Mouse (Mus musculus): ENCODE measurements around the gene Rpe. TPM values are rescaled to one million over a fixed set of nuclear protein-coding genes. Genes with fewer than 3 reads are reported as not detected.

Rpe gene
- polyA plus RNA-seq, 1 experiment = 23.7 TPM

- TF ChIP-seq CTCF (IDR thresholded peaks at IDR 0.05; ENCODE audit: borderline replicate concordance, insufficient read depth, low read depth, low read length) = no peak
- TF ChIP-seq POLR2A (IDR thresholded peaks at IDR 0.05; ENCODE audit: borderline replicate concordance, insufficient read depth, low read length) = no peak
- Histone ChIP-seq H3K27me3 (ENCODE audit: control insufficient read depth, insufficient read depth, low read length) (no peaks in the 10 kb centered on the region), H3K27ac (ENCODE audit: insufficient read depth, low read length) (no peak overlapping the region), H3K4me3 (replicated peaks; ENCODE audit: insufficient read depth, low read depth, low read length) (no peak overlapping the region), H3K4me1 (ENCODE audit: control insufficient read depth, insufficient read depth, low read length) (no peaks in the 10 kb centered on the region)
- DNase-seq = no peak
- 87% methylated on average over 4 of the region's 4 CpGs for WGBS
Measured at GRCm38 (mm10) chr1:66702623-66703345, 2.2 kb downstream of the Rpe start.

DNA sequence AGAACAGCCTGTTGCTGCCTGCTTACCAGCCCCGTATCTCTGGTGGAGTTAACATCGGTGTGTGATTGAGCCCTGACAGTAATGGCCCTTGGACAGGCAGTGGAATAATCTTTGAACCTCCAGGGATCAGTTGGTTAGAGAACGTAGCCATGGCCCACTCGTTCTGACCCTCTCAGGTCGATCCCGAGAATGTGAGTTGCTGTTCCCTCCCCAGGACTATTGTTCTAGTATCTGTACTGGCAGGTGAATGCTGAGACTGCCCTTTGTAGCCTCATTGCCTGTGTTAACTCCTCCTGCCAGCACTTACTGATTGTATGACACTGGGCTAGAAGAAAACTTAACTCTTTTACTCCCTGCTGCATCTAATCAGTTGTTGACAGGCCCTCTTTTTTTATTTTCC, 3.9 kb downstream of the Rpe start:
- Histone ChIP-seq H3K27me3 (ENCODE audit: control insufficient read depth, insufficient read depth, low read length) (no peaks in the 10 kb centered on the region), H3K4me3 (replicated peaks; ENCODE audit: insufficient read depth, low read depth, low read length) (no peak overlapping the region), H3K4me1 (ENCODE audit: control insufficient read depth, insufficient read depth, low read length) (no peaks in the 10 kb centered on the region), H3K27ac (ENCODE audit: insufficient read depth, low read length) (no peak overlapping the region)
- no peak for DNase-seq
- TF ChIP-seq POLR2A (IDR thresholded peaks at IDR 0.05; ENCODE audit: borderline replicate concordance, insufficient read depth, low read length) (no peak), CTCF (IDR thresholded peaks at IDR 0.05; ENCODE audit: borderline replicate concordance, insufficient read depth, low read depth, low read length) (no peak)
- WGBS = 62% methylated on average over 6 of the region's 6 CpGs

DNA sequence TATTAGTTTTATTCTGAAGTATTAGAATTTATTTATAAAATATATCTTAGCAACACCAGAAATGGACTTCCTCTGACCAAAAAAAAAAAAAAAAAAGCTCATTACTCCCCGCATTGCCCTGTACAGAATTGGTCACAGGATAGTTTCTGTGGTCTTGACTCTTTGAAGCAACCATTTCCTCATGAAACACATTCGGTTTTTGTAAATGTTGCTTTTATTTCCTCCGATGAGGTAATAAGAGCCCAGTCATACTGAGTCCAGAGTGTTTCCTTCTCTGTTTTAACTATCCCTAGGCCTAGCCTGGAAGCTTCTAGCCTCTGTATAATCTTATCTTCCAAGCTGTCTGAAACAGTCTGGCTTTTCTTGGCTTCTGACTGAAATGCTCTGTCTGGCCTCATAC, 12.2 kb downstream of the Rpe start:
- no peak for DNase-seq
- Histone ChIP-seq H3K27me3 (ENCODE audit: control insufficient read depth, insufficient read depth, low read length) (no peaks in the 10 kb centered on the region), H3K4me3 (replicated peaks; ENCODE audit: insufficient read depth, low read depth, low read length) (no peak overlapping the region), H3K27ac (ENCODE audit: insufficient read depth, low read length) (no peak overlapping the region), H3K4me1 (ENCODE audit: control insufficient read depth, insufficient read depth, low read length) (no peaks in the 10 kb centered on the region)
- WGBS = 96% methylated on average over 3 of the region's 3 CpGs
- TF ChIP-seq POLR2A (IDR thresholded peaks at IDR 0.05; ENCODE audit: borderline replicate concordance, insufficient read depth, low read length) (no peak), CTCF (IDR thresholded peaks at IDR 0.05; ENCODE audit: borderline replicate concordance, insufficient read depth, low read depth, low read length) (no peak)

DNA sequence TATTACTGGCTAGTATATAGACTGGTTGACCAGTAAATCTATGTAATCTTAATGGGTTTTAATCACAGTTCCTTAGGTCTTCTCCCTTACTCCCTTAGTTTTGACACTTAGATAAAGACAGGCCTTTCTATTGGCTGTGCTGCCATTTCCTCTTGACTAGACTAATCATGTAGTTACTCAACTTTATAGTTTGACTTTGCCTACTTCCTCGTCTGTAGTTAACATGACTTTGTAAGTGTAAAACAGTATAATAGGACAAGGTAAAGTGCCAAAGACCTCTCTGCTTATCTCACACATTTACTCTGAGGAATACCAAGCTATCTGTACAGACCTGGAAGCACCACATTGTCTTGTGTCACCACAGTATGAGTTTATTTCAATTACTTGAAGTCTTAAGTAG, 29.9 kb downstream of the Rpe start:
- TF ChIP-seq POLR2A (IDR thresholded peaks at IDR 0.05; ENCODE audit: borderline replicate concordance, insufficient read depth, low read length) (no peak), CTCF (IDR thresholded peaks at IDR 0.05; ENCODE audit: borderline replicate concordance, insufficient read depth, low read depth, low read length) (no peak)
- no peak overlapping the region for H3K27ac ChIP-seq (ENCODE audit: insufficient read depth, low read length)
- DNase-seq = no peak
- no peaks in the 10 kb centered on the region for H3K27me3 ChIP-seq (ENCODE audit: control insufficient read depth, insufficient read depth, low read length)
- no peaks in the 10 kb centered on the region for H3K4me1 ChIP-seq (ENCODE audit: control insufficient read depth, insufficient read depth, low read length)
- H3K4me3 ChIP-seq (replicated peaks; ENCODE audit: insufficient read depth, low read depth, low read length) = no peak overlapping the region
- 88% methylated on average over 1 of the region's 1 CpGs for WGBS

GRCm38 (mm10) chr1:66768764-66769163, 68.1 kb downstream of the Rpe start:
- whole genome bisulfite sequencing = 90% methylated on average over 1 of the region's 1 CpGs
- TF ChIP-seq POLR2A (IDR thresholded peaks at IDR 0.05; ENCODE audit: borderline replicate concordance, insufficient read depth, low read length) (no peak), CTCF (IDR thresholded peaks at IDR 0.05; ENCODE audit: borderline replicate concordance, insufficient read depth, low read depth, low read length) (no peak)

More at GRCm38 (mm10) chr1:66768764-66769163, 68.1 kb downstream of the Rpe start:
- Histone ChIP-seq H3K27ac (ENCODE audit: insufficient read depth, low read length) (no peak overlapping the region), H3K4me1 (ENCODE audit: control insufficient read depth, insufficient read depth, low read length) (no peaks in the 10 kb centered on the region), H3K27me3 (ENCODE audit: control insufficient read depth, insufficient read depth, low read length) (no peaks in the 10 kb centered on the region), H3K4me3 (replicated peaks; ENCODE audit: insufficient read depth, low read depth, low read length) (no peak overlapping the region)
- no peak for DNase-seq

Other genes with a start within 250 kb of the Rpe start
- gene Unc80, start 232.5 kb upstream of the Rpe start, polyA plus RNA-seq (2012; rRNA removed) = 131 and 148 TPM in 2 replicates
- gene Kansl1l, start 116.7 kb downstream of the Rpe start, polyA plus RNA-seq (2012; rRNA removed) = 10.4 and 11.9 TPM in 2 replicates
- 37.5 and 38.2 TPM in 2 replicates for gene Acadl, start 162.4 kb downstream of the Rpe start, polyA plus RNA-seq (2012; rRNA removed)
- 2.7 and 4.1 TPM in 2 replicates for gene Myl1, start 244.6 kb downstream of the Rpe start, polyA plus RNA-seq (2012; rRNA removed)

Measured in cerebellum, adult 2 months (tissue).